Mouse (Mus musculus) small intestine, adult 2 months (tissue): ENCODE results near the gene Zic2. TPM values are rescaled to one million over a fixed set of nuclear protein-coding genes. Genes with fewer than 3 reads are reported as not detected.
A peak's percentile ranks its signal among the peaks of the same experiment; 100 is the strongest.
"Not testable (repeated sequence)": the region's sequence is repeated elsewhere in the genome, so short reads cannot be mapped to it uniquely, and the experiment has no call there.

ENCODE experiments used
- H3K27ac ChIP-seq: fragments of 200-500 bp; 2 replicates; pipeline ENCODE4 v1.5.1; 2012; ENCODE audit warnings: low read depth, low read length, control low read depth, inconsistent platforms; ENCODE audit not compliant: insufficient read depth
- H3K27me3 ChIP-seq: fragments of 200-500 bp; 2 replicates; pipeline ENCODE4 v1.6.1; 2012; ENCODE audit warnings: mild to moderate bottlenecking, moderate library complexity, low read length, inconsistent platforms; ENCODE audit not compliant: control insufficient read depth, insufficient read depth
- H3K36me3 ChIP-seq: fragments of 200-500 bp; 2 replicates; pipeline ENCODE4 v1.6.1; 2012; ENCODE audit warnings: mild to moderate bottlenecking, low read length, control low read depth, inconsistent platforms; ENCODE audit not compliant: control insufficient read depth, insufficient read depth
- H3K4me1 ChIP-seq: fragments of 200-500 bp; 2 replicates; pipeline ENCODE4 v1.6.1; 2012; ENCODE audit warnings: low read length, inconsistent platforms, mixed read lengths; ENCODE audit not compliant: control insufficient read depth, insufficient read depth, insufficient read length
- H3K4me3 ChIP-seq: fragments of 200-500 bp; 2 replicates; pipeline ENCODE4 v1.5.1; 2012; ENCODE audit warnings: low read depth, mild to moderate bottlenecking, control low read depth, inconsistent platforms, low read length, moderate library complexity
- CTCF ChIP-seq: fragments of 200-500 bp; IDR thresholded peaks from 2 replicates; pipeline ENCODE4 v1.5.1; 2012; ENCODE audit warnings: low read depth, mild to moderate bottlenecking, control low read depth, inconsistent platforms, low read length, moderate library complexity, mixed read lengths; ENCODE audit not compliant: insufficient replicate concordance, insufficient read length; ENCODE audit errors: extremely low read depth
- POLR2A ChIP-seq: fragments of 200-500 bp; IDR thresholded peaks from 2 replicates; pipeline ENCODE4 v1.6.1; 2012; ENCODE audit warnings: low read depth, mild to moderate bottlenecking, control low read depth, inconsistent platforms, low read length, moderate library complexity
- WGBS: fragments of 180-500 bp; shearing (Covaris S2); methylation state at CpG from one replicate; pipeline ENCODE4 v1.1.7; 2018; 5-methylcytosine and 5-hydroxymethylcytosine counted together
- polyA plus RNA-seq: library from polyadenylated mRNA; depleted of rRNA; stranded (reverse); fragments of >200 nt; gene quantifications from 2 replicates; pipeline ENCODE4 v1.2.3, GENCODE M21; 2012

Zic2 gene
- polyA plus RNA-seq, 1 experiment, result not detected

GRCm38 (mm10) chr14:122462689-122463079 lies 12.6 kb upstream of the Zic2 start:
- Histone ChIP-seq H3K27me3 (peaks cover 54% of the 10 kb centered on the region), H3K4me1 (peaks cover 12% of the 10 kb centered on the region), H3K4me3 (no peak overlapping the region), H3K27ac (no peak overlapping the region), H3K36me3 (no peaks in the 10 kb centered on the region)
- TF ChIP-seq POLR2A (no peak), CTCF (no peak)
- 36% methylated on average over 17 of the region's 17 CpGs for WGBS

GRCm38 (mm10) chr14:122463080-122463691 lies 12.0 kb upstream of the Zic2 start:
- Histone ChIP-seq H3K27me3 (peaks cover 58% of the 10 kb centered on the region), H3K4me1 (peaks cover 12% of the 10 kb centered on the region), H3K36me3 (no peaks in the 10 kb centered on the region), H3K27ac (no peak overlapping the region), H3K4me3 (peak overlapping the region; percentile 59)
- TF ChIP-seq CTCF (no peak), POLR2A (no peak)
- 3% methylated on average over 40 of the region's 40 CpGs for WGBS

- H3K36me3 ChIP-seq, H3K27ac ChIP-seq: not testable (repeated sequence)
- under 1% methylated on average over 53 of the region's 58 CpGs for WGBS
- H3K27me3 ChIP-seq, result peaks cover 65% of the 10 kb centered on the region
- peak overlapping the region; percentile 59 for H3K4me3 ChIP-seq
- H3K4me1 ChIP-seq, result peaks cover 12% of the 10 kb centered on the region
Observed at GRCm38 (mm10) chr14:122463734-122464341, 11.4 kb upstream of the Zic2 start.

GRCm38 (mm10) chr14:122464351-122464762 lies 10.9 kb upstream of the Zic2 start:
- no peak for TF ChIP-seq POLR2A
- no peak for TF ChIP-seq CTCF
- H3K4me1 ChIP-seq, result peaks cover 12% of the 10 kb centered on the region
- peak overlapping the region; percentile 59 for H3K4me3 ChIP-seq
- no peak overlapping the region for H3K27ac ChIP-seq
- H3K27me3 ChIP-seq, result peaks cover 70% of the 10 kb centered on the region
- H3K36me3 ChIP-seq, result no peaks in the 10 kb centered on the region
- WGBS, result under 1% methylated on average over 62 of the region's 62 CpGs

GRCm38 (mm10) chr14:122464763-122465741 lies 10.2 kb upstream of the Zic2 start, which contains the start of gene Zic5:
Gene Zic5, minus strand, starts transcription at chr14:122465677.
- H3K4me1 ChIP-seq, result peaks cover 12% of the 10 kb centered on the region
- peak within 1 kb of the TSS; percentile 59 for H3K4me3 ChIP-seq
- 2% methylated on average over 61 of the region's 62 CpGs for WGBS
- H3K27me3 ChIP-seq, result peaks cover 75% of the 10 kb centered on the region
- no peaks in the 10 kb centered on the region for H3K36me3 ChIP-seq
- TF ChIP-seq CTCF (no peak), POLR2A (no peak)
- no peak within 1 kb of the TSS for H3K27ac ChIP-seq

GRCm38 (mm10) chr14:122465931-122466490 lies 9.2 kb upstream of the Zic2 start:
- TF ChIP-seq POLR2A (no peak), CTCF (no peak)
- 27% methylated on average over 13 of the region's 13 CpGs for WGBS
- H3K27me3 ChIP-seq, result peaks cover 77% of the 10 kb centered on the region
- H3K4me3 ChIP-seq, result no peak overlapping the region
- H3K36me3 ChIP-seq, result no peaks in the 10 kb centered on the region
- H3K4me1 ChIP-seq, result peaks cover 12% of the 10 kb centered on the region
- no peak overlapping the region for H3K27ac ChIP-seq
